Mouse (Mus musculus): ENCODE results near the gene Nhlrc2. TPM values are rescaled to one million over a fixed set of nuclear protein-coding genes. Genes with fewer than 3 reads are reported as not detected.
"Not testable (repeated sequence)": the region's sequence is repeated elsewhere in the genome, so short reads cannot be mapped to it uniquely, and the experiment has no call there.

Nhlrc2 gene
- 9.6 and 10.7 TPM in 2 replicates for polyA plus RNA-seq (2015; fragmentation: Nextera tagmentation; extraction: Ambion mirVana)

DNA sequence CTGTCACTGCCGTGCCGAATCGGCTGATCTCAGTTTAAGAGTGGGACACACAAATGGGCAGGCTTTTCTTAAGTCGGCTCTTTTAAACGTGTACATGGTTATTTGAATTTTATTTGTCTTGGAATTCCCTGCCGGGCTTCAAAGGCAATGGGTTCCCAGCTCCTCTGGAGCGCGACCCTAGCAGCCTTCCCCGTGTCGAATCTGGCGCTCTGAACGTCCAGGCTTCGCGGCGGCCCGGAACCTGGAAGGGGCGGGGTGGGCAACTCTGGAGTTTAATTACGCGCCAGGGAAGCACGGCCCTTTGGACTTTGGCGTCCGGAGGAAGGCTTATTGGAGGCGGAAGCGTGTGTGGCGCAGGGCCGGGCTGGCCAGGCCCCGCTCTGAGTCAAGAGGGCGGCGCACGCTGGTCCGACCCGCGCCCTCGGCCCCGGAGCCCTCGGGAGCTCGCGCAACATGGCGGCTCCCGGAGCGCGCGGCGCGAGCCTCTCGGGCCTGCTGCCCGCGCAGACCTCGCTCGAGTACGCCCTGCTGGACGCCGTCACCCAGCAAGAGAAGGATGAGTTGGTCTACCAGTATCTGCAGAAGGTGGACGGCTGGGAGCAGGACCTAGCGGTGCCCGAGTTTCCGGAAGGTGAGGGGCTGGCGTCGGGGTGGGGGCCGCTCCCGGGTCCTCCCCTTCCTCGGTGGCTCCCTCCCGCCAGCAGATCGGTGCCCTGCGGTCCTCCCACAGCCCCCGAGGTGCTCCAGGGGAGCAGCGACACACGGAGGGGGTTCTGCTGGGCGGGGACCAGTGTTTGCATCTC, at the start of gene Nhlrc2:
Nhlrc2 (plus strand) TSS at position 32 of the 803 bp plus-strand sequence.
- Histone ChIP-seq H3K9ac (peak within 1 kb of the TSS; percentile 73), H3K4me2 (peak within 1 kb of the TSS; percentile 58), H3K4me1 (peaks cover 20% of the 10 kb centered on the region), H3K36me3 (replicated peaks) (peaks cover 16% of the 10 kb centered on the region), H3K4me3 (peak within 1 kb of the TSS; percentile 80), H3K27ac (peak within 1 kb of the TSS; percentile 94), H3K27me3 (replicated peaks) (no peaks in the 10 kb centered on the region), H3K9me3 (no peaks in the 10 kb centered on the region)
- under 1% methylated on average over 69 of the region's 69 CpGs for whole genome bisulfite sequencing
- ATAC-seq (replicated peaks): peak; percentile 91

DNA sequence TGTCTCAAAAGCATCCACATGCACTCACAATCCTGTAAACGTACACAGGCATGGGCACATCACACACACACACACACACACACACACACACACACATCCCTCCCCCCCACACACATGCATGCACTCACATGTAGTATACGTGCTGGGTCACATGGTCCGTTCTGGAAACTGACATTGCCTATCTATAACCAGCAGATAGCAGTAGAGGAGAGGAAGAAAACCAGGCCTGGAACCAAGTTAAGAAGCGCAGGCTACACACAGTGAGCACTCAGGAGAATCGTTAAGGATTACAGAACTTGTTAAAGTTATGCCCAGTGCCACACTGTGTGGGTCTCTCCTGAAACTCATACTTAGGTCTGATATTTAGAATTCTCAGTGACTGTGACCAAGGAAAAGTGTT, 45.0 kb upstream of the Nhlrc2 start:
- not testable (repeated sequence) for ATAC-seq (replicated peaks); H3K27me3 ChIP-seq (replicated peaks); H3K9ac ChIP-seq; H3K9me3 ChIP-seq; H3K4me1 ChIP-seq; H3K4me3 ChIP-seq; H3K4me2 ChIP-seq; H3K36me3 ChIP-seq (replicated peaks); H3K27ac ChIP-seq
- no CpG with 5 or more reads among the region's 5 CpGs for WGBS

DNA sequence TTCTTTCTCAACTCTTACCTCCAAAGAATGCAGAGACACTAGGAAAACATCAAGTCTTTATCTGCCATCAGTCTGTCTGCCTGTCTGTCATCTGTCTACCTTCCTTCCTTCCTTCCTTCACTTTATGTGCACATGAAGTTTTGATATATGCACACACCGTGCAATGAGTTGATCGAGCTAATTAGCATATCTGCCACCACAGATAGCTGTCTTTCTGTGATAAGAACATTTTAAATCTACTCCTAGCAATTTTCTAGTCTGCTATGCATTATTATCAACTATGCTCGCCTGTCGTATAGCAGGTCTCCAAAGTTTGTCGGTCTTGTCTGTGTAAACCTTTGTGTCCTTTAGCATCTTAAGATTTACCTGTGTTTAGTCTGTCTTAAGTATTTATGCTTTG, 44.5 kb upstream of the Nhlrc2 start:
- H3K36me3 ChIP-seq (replicated peaks); H3K27ac ChIP-seq; H3K9me3 ChIP-seq; H3K9ac ChIP-seq; H3K4me1 ChIP-seq; H3K27me3 ChIP-seq (replicated peaks); ATAC-seq (replicated peaks); H3K4me3 ChIP-seq; H3K4me2 ChIP-seq: not testable (repeated sequence)
- WGBS: no CpG with 5 or more reads among the region's 5 CpGs

DNA sequence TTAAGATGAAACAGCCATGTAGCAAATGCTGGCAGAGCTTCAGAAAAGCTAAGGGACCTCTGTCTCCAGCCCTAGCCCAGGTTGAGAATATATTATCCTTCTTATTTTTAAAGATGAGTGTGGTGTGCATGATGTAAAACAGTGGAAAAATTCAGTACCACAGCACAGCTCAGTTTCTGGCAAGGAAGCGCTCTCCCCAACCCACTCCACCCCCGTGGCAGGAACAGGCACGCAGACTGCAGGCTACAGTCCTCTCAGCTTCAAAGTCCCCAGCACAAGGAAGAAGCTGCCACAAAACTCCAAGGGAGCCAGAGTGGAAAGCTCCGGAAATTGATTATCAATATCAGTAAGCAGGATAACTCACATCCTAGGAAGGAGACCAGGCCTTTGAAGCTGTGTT, 36.9 kb upstream of the Nhlrc2 start:
- not testable (repeated sequence) for ATAC-seq (replicated peaks); H3K27me3 ChIP-seq (replicated peaks); H3K4me2 ChIP-seq; H3K9me3 ChIP-seq; H3K27ac ChIP-seq; H3K4me3 ChIP-seq; H3K36me3 ChIP-seq (replicated peaks); H3K9ac ChIP-seq; H3K4me1 ChIP-seq
- no CpG with 5 or more reads among the region's 4 CpGs for WGBS

DNA sequence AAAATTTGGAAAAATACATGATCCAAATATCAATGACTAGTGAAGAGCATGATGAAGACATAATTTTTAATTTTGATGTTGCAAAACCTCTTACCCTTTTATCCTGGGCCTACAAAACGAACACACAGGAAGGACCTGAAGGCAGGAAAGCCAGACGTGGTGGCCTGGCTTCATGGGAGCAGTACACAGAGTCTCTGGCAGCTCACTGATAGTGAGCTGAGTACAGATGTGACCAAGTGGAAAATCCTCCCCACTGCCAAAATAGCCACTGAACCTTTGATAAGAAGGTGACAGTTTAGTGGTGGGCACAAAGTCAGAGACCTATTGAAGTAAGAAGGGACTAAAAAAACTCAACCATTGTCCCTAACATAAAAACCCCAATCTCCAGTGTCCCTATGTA, 34.5 kb upstream of the Nhlrc2 start:
- H3K9ac ChIP-seq; H3K4me3 ChIP-seq; H3K4me1 ChIP-seq; H3K9me3 ChIP-seq; H3K36me3 ChIP-seq (replicated peaks); H3K27me3 ChIP-seq (replicated peaks); H3K27ac ChIP-seq; ATAC-seq (replicated peaks); H3K4me2 ChIP-seq: not testable (repeated sequence)
- WGBS: no CpG with 5 or more reads among the region's 2 CpGs

DNA sequence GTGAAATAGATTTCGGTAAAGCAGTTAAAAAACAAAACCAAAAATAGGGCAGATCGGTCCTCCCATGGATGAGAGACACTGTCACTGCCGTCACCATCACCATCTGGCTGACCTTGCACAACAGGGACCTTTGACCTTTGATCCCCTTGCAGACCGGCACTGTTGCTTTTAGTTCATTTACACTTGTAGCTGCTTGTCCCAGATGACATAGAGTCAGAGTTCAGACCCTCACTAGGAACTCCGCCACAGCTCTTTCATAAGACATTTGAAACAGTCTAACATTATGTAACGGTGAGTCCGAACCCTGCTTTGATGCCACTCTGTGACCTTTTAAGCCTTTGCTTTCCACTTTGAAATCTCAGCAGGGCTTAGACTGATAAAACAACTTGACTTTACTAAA, 28.7 kb upstream of the Nhlrc2 start:
- not testable (repeated sequence) for H3K4me1 ChIP-seq; H3K27me3 ChIP-seq (replicated peaks); H3K4me3 ChIP-seq; H3K9me3 ChIP-seq; H3K4me2 ChIP-seq; H3K27ac ChIP-seq; ATAC-seq (replicated peaks); H3K36me3 ChIP-seq (replicated peaks); H3K9ac ChIP-seq
- WGBS: no CpG with 5 or more reads among the region's 7 CpGs

DNA sequence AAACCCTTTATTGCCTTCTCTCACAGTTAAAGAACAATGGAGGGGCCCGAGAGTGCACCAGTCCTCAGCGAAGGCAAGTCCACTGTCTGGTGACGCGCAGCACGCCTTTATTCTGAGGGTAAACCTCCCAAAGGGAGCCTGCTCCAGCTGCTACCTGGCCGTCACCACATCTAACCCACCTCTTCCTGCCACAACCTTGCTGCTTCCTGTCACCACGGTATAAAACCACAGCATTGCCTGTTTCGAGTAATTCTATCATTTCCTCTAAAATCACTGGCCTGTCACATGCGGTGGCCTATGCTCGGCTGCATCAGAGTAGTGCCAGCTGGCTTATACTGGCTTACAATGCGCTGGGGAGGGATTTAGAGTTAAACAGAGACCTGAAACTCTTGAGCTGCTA, 17.5 kb upstream of the Nhlrc2 start:
- H3K4me2 ChIP-seq; ATAC-seq (replicated peaks); H3K27me3 ChIP-seq (replicated peaks); H3K36me3 ChIP-seq (replicated peaks); H3K9ac ChIP-seq; H3K4me3 ChIP-seq; H3K27ac ChIP-seq; H3K9me3 ChIP-seq; H3K4me1 ChIP-seq: not testable (repeated sequence)
- no CpG with 5 or more reads among the region's 11 CpGs for WGBS

DNA sequence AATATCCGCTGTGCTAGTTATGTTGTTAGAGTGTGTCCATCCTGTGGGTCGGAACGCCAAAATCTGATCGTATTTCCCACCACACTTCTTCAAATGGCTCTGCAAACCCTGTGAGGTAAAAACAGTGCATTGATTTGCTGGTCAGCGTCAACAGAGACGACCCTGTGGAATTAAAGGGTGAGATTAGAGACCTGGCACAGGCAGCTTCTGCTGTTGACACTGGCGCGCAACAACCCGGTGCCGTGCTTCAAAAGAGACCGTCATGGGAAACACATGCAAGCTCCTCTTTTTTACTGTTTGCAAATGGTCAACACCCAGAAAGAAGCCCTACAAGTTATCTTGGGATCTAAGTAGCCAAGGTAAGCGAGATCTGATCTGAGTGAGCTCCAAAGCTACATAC, 16.8 kb upstream of the Nhlrc2 start:
- no peak overlapping the region for H3K4me2 ChIP-seq
- 92% methylated on average over 12 of the region's 12 CpGs for WGBS

DNA sequence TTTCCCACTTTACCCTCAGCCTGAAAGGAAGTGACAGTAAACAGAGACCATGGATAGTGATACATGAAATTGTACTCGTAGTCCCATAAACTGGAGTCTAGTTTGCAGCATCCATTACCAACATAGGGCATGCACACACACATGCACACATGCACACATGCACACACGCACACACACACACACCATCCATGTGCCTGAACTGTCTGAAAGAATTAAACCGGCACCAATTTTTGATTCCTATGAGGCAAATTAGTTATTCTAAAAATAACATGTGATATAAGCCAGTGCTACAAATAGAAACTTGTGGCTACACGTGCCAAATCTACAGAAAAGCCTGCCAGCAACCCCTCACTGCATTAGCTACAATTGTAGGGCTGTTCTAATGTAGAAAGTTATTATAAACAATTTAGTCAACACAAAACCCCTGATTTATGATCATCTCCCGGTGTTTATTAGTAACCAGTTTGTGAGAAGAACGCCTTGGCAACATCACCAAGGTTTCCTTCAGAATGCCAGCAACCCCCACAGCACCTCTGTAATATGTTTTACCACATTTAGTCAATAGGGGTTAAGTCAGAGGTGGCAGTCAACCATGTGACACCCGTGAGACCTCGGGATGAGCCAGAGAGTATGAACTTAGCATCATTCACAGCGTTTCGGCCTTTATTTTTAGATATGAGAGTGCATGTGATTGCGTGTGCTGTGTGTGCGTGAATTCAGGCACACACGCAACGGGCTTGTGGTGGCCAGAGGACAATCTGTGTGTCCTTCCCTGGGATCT, 14.6 kb upstream of the Nhlrc2 start:
- H3K27me3 ChIP-seq (replicated peaks): no peaks in the 10 kb centered on the region
- H3K27ac ChIP-seq: no peak overlapping the region
- H3K36me3 ChIP-seq (replicated peaks): no peaks in the 10 kb centered on the region
- no peak overlapping the region for H3K9ac ChIP-seq
- ATAC-seq (replicated peaks): no peak
- no peaks in the 10 kb centered on the region for H3K4me1 ChIP-seq
- no peak overlapping the region for H3K4me2 ChIP-seq
- WGBS: 91% methylated on average over 14 of the region's 14 CpGs
- H3K4me3 ChIP-seq: no peak overlapping the region
- H3K9me3 ChIP-seq: no peaks in the 10 kb centered on the region

More for the DNA sequence above, 16.8 kb upstream of the Nhlrc2 start:
- Histone ChIP-seq H3K36me3 (replicated peaks) (no peaks in the 10 kb centered on the region), H3K9me3 (no peaks in the 10 kb centered on the region), H3K4me3 (no peak overlapping the region), H3K4me1 (no peaks in the 10 kb centered on the region), H3K27me3 (replicated peaks) (no peaks in the 10 kb centered on the region), H3K27ac (no peak overlapping the region), H3K9ac (no peak overlapping the region)
- ATAC-seq (replicated peaks): no peak

DNA sequence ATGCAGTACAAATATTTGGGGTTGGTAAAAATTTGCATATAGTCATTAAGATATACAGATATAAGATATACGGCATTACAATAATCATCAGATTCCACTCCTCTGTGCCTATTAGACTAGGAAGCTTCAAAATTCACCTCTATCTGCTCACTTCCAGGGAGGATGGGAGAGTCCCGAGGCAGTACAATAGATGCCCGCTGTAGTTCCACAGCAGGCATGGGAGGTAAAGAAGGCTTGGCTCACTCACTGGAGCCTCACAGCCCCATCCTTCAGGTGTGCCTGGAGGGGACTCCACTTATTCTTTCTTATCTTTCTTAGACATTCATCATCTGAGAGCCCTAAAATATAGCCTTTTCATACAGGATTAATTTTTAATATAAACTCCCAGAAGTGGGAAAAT, 13.7 kb upstream of the Nhlrc2 start:
- H3K9ac ChIP-seq: no peak overlapping the region
- no peak overlapping the region for H3K4me2 ChIP-seq
- ATAC-seq (replicated peaks): no peak
- no peak overlapping the region for H3K4me3 ChIP-seq
- no peaks in the 10 kb centered on the region for H3K27me3 ChIP-seq (replicated peaks)
- no peak overlapping the region for H3K27ac ChIP-seq
- no peaks in the 10 kb centered on the region for H3K9me3 ChIP-seq
- H3K4me1 ChIP-seq: no peaks in the 10 kb centered on the region
- no peaks in the 10 kb centered on the region for H3K36me3 ChIP-seq (replicated peaks)
- WGBS: 74% methylated on average over 3 of the region's 3 CpGs

DNA sequence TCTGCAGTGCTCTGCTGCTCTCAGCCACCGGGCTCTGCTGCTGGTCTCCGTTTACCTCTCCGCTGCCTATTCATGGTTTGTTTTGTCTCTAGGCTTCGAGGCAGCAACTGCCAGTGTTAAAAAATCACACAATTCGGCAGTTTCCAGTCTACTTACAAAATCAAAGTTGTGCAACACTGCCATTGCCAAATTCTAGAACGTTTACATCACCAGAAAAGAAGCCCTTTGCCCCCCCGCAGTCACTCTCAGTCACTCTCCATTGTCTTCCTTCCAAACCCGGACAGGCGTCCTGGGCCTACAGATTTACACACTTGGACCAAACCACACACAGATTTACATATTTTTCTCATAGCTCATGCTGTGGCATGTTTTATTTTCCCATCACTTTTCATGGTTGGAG, 13.0 kb upstream of the Nhlrc2 start:
- H3K9me3 ChIP-seq: no peaks in the 10 kb centered on the region
- H3K4me1 ChIP-seq: no peaks in the 10 kb centered on the region
- H3K27me3 ChIP-seq (replicated peaks): no peaks in the 10 kb centered on the region
- no peak for ATAC-seq (replicated peaks)
- H3K27ac ChIP-seq: no peak overlapping the region
- H3K9ac ChIP-seq: no peak overlapping the region
- no peak overlapping the region for H3K4me3 ChIP-seq
- H3K4me2 ChIP-seq: no peak overlapping the region
- WGBS: 74% methylated on average over 9 of the region's 9 CpGs
- H3K36me3 ChIP-seq (replicated peaks): no peaks in the 10 kb centered on the region

DNA sequence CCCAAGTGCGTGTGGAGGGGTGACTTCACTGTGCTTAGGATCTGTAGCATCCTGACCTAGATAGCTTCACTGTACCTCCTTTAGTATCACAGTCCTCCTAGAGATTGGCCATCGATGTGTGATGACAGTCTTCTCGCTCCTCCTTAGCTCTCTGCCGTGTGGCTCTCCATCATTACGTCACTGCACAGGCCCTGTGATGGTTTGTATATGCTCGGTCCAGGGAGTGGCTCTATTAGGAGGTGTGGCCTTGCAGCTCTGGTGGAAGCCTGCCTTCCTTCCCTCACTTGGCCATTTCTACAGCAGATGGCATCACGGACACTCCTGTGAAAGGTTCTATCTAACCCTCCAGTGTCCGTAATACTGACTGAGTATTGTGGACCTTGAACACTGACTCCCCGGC, 12.3 kb upstream of the Nhlrc2 start:
- Histone ChIP-seq H3K4me1 (no peaks in the 10 kb centered on the region), H3K9ac (no peak overlapping the region)
- WGBS: 92% methylated on average over 9 of the region's 9 CpGs

DNA sequence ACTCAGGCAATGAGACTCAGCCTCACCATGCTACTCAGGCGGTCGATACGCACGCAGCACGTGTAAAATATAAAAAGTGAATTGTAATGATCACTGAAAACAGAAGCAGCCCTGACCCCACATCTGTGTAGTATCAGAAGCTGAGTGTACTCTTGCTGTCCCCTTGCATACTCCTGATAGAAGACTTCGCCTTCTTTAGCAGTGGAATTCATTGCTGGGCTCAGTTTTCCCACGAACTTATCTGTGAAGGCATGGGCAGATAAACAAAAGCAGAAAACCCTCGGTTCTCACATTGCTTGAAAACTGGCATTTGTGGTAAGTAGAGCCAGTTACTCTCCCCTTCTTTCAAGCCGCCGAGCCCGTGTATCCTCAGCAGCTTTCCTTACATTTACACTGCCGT, 4.7 kb upstream of the Nhlrc2 start:
- H3K9ac ChIP-seq: no peak overlapping the region
- H3K9me3 ChIP-seq: no peaks in the 10 kb centered on the region
- H3K4me3 ChIP-seq: no peak overlapping the region
- peaks cover 3% of the 10 kb centered on the region for H3K4me1 ChIP-seq
- no peaks in the 10 kb centered on the region for H3K27me3 ChIP-seq (replicated peaks)
- H3K4me2 ChIP-seq: no peak overlapping the region
- 93% methylated on average over 12 of the region's 12 CpGs for whole genome bisulfite sequencing
- H3K36me3 ChIP-seq (replicated peaks): 0 out of 2 replicates have a peak, but pooled peaks cover 4% of the 10 kb centered on the region
- ATAC-seq (replicated peaks): no peak
- no peak overlapping the region for H3K27ac ChIP-seq

More for the DNA sequence above, 12.3 kb upstream of the Nhlrc2 start:
- H3K4me3 ChIP-seq: no peak overlapping the region
- no peak overlapping the region for H3K4me2 ChIP-seq
- H3K36me3 ChIP-seq (replicated peaks): no peaks in the 10 kb centered on the region
- H3K27me3 ChIP-seq (replicated peaks): no peaks in the 10 kb centered on the region
- H3K27ac ChIP-seq: no peak overlapping the region
- no peaks in the 10 kb centered on the region for H3K9me3 ChIP-seq
- ATAC-seq (replicated peaks): no peak

All from midbrain, embryonic 15.5 days (tissue).